Mouse (Mus musculus) heart, adult 2 months (tissue): ENCODE measurements at regions not wholly inside any gene's neighbourhood (a gene's known extent, or its start where the extent isn't known, plus 50 kb on each side); places are given as distances from the start of the nearest gene placed in this dataset.

Experiments used
- CTCF ChIP-seq: fragments of 200-600 bp; IDR thresholded peaks from 2 replicates; pipeline ENCODE4 v1.8.1; 2022; ENCODE audit warnings: antibody characterized with exemption, mild to moderate bottlenecking, moderate library complexity
- POLR2A ChIP-seq: fragments of 200-500 bp; IDR thresholded peaks from 2 replicates; pipeline ENCODE4 v1.6.1; 2011; ENCODE audit warnings: mild to moderate bottlenecking, low read depth, low read length, control low read depth; ENCODE audit not compliant: insufficient read depth

GRCm38 (mm10) chr14:76217571-76218256 is 107.0 kb downstream of the Nufip1 start:
- TF ChIP-seq POLR2A = no peak
- TF ChIP-seq CTCF = no peak
